Mouse (Mus musculus) lung, postnatal 0 days (tissue): ENCODE data around the gene Rassf6.

Experiments used
- CTCF ChIP-seq: IDR thresholded peaks from 2 replicates; pipeline ENCODE4 v1.5.1; 2016; ENCODE audit warnings: antibody characterized with exemption, mild to moderate bottlenecking
- EP300 ChIP-seq: IDR thresholded peaks from 2 replicates; pipeline ENCODE4 v1.6.1; 2016; ENCODE audit warnings: antibody characterized with exemption, mild to moderate bottlenecking, control low read depth

DNA sequence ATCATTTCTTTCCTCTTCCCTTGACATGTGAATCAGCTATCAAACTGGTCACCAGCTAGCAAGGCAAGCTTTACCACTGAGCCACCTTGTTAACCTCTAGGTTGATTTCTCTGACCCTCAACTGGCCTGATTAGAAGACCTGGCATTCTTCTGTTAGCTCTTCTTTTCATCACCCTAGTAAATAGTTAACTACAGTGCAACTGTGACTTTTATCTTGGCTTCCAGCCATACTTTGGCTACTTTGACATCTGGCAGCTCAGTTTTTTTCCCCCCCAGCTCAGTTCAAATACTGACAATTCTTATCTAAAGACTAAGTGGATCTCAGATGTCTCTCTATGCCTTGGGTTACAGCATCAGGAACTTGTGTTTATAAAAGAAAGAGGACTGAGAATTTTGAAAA is 72.1 kb downstream of the Rassf6 start:
- TF ChIP-seq EP300 (no peak), CTCF (no peak)
